Mouse (Mus musculus) kidney, adult 2 months (tissue): ENCODE data around the gene Drosha.

Experiments
- CTCF ChIP-seq: fragments of 200-500 bp; conservative IDR thresholded peaks from 2 replicates; pipeline ENCODE4 v1.5.1; 2011; ENCODE audit warnings: low read depth, mild to moderate bottlenecking, control low read depth, low read length, moderate library complexity, mixed read lengths; ENCODE audit not compliant: insufficient read depth, insufficient read length
- POLR2A ChIP-seq: fragments of 200-500 bp; IDR thresholded peaks from one replicate; pipeline ENCODE4 v1.6.1; 2011; ENCODE audit warnings: low read depth, low read length, control low read depth

DNA sequence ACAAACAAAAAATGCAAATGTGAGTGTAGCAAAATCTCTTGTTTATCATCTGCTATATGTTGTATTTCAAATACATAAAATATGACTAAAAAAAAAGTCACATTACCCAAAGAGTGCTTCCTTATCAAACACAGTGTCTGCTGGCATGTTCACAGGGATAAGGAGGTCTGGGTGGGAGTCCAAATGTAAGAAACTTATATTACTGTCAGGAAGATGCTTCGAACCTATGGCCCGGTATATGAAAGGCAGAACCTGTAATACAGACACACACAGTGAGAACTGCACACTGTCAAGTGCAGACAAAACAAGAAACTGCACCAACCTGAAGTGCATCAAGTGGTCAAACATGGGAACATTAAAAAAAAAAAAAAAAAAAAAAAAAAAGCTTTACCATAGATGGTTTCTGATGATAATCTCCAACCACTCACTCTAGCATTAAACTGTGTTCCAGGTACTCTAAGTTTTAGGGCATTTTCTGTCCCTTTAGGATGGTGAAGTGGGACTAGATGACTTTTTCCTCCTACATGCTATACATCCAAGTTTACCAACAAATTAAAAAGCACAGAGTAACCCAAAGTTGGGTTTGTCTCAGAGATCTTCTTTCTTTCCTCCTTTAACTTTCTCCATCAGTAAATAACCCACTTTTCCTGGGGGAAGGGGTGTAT is 1.0 kb upstream of the Drosha start:
- TF ChIP-seq CTCF, result no peak
- TF ChIP-seq POLR2A, result no peak
